Mouse (Mus musculus): ENCODE results near the gene 7530416G11Rik. TPM values are rescaled to one million over a fixed set of nuclear protein-coding genes. Genes with fewer than 3 reads are reported as not detected.

7530416G11Rik gene
- polyA plus RNA-seq, 1 experiment from 2014 or later, result not detected

GRCm38 (mm10) chr15:85458631-85459082, 44.4 kb downstream of the 7530416G11Rik start:
- DNase-seq (no peak), ATAC-seq (ENCODE audit: low read depth) (no peak)
- H3K4me1 ChIP-seq (replicated peaks), result no peaks in the 10 kb centered on the region
- H3K27ac ChIP-seq, result no peak overlapping the region
- no peak overlapping the region for H3K4me3 ChIP-seq (replicated peaks)
- H3K4me2 ChIP-seq, result no peak overlapping the region
- WGBS (ENCODE audit: insufficient replicate concordance), result 66% methylated on average over 4 of the region's 4 CpGs
- H3K36me3 ChIP-seq, result peaks cover 29% of the 10 kb centered on the region
- H3K9ac ChIP-seq, result no peak overlapping the region
- H3K9me3 ChIP-seq (replicated peaks), result no peaks in the 10 kb centered on the region
- no peaks in the 10 kb centered on the region for H3K27me3 ChIP-seq

- Histone ChIP-seq H3K4me1 (replicated peaks) (no peaks in the 10 kb centered on the region), H3K27me3 (no peaks in the 10 kb centered on the region), H3K36me3 (peaks cover 20% of the 10 kb centered on the region), H3K9me3 (replicated peaks) (no peaks in the 10 kb centered on the region), H3K4me2 (no peak overlapping the region), H3K9ac (no peak overlapping the region), H3K4me3 (replicated peaks) (no peak overlapping the region), H3K27ac (no peak overlapping the region)
- no peak for DNase-seq
- no peak for ATAC-seq (ENCODE audit: low read depth)
- 79% methylated on average over 8 of the region's 8 CpGs for WGBS (ENCODE audit: insufficient replicate concordance)
Observed at GRCm38 (mm10) chr15:85457838-85458237, 45.2 kb downstream of the 7530416G11Rik start.

DNA sequence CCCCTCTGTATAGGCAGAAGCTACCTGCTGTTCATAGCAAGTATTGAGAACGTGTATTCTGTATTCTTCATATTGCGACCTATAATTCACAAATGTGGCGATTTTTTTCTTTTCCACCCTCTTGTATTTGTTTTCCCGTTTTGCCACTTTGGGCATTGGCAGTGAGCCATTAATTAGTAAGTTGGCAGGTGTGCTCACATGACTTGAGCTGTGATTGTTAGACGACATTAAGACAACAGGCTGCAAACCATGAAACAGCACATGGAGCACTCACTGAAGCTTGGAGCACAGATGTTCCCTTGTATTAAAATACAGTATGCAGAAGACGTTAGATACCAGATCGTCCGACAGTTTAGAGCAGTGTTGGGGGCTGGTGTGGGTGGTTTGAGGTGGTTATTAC, 46.1 kb downstream of the 7530416G11Rik start:
- DNase-seq (no peak), ATAC-seq (ENCODE audit: low read depth) (no peak)
- peaks cover 15% of the 10 kb centered on the region; the same call in 1 of the 2 replicates for H3K36me3 ChIP-seq
- H3K9ac ChIP-seq, result no peak overlapping the region
- no peaks in the 10 kb centered on the region for H3K9me3 ChIP-seq (replicated peaks)
- H3K27ac ChIP-seq, result no peak overlapping the region
- no peaks in the 10 kb centered on the region for H3K4me1 ChIP-seq (replicated peaks)
- WGBS (ENCODE audit: insufficient replicate concordance), result 81% methylated on average over 8 of the region's 8 CpGs
- no peaks in the 10 kb centered on the region for H3K27me3 ChIP-seq
- no peak overlapping the region for H3K4me2 ChIP-seq
- no peak overlapping the region for H3K4me3 ChIP-seq (replicated peaks)

DNA sequence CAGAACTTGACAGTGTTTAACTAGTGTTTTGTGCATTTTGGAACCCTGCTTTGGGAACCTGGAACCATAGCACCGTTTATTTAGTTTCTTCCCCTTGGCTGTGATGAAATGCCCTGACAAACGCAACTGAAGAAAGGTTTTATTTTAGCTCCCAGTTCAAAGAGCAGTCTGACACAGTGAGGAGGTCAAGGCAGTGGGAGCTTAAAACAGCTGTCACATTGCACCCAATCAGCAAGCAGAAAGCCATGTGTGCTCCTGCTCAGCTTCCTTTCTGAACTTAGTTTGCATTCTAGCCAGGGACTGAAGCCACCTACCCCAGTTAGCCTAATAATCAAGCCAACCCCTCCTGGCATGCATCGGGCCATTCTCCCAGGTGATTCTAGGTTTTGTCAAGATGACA, 56.4 kb downstream of the 7530416G11Rik start:
- Histone ChIP-seq H3K9ac (no peak overlapping the region), H3K9me3 (replicated peaks) (no peaks in the 10 kb centered on the region), H3K27ac (no peak overlapping the region), H3K36me3 (peaks cover 7% of the 10 kb centered on the region), H3K27me3 (no peaks in the 10 kb centered on the region), H3K4me3 (replicated peaks) (no peak overlapping the region), H3K4me1 (replicated peaks) (no peaks in the 10 kb centered on the region), H3K4me2 (no peak overlapping the region)
- no peak for ATAC-seq (ENCODE audit: low read depth)
- 67% methylated on average over 3 of the region's 3 CpGs for WGBS (ENCODE audit: insufficient replicate concordance)
- no peak for DNase-seq

Other genes starting within 250 kb of the 7530416G11Rik start
- gene Atxn10, start 167.0 kb downstream of the 7530416G11Rik start, polyA plus RNA-seq (2015; fragmentation: Nextera tagmentation; extraction: Ambion mirVana), result 92.8 and 98.2 TPM in 2 replicates
- gene Wnt7b, start 79.2 kb upstream of the 7530416G11Rik start, polyA plus RNA-seq (2015; fragmentation: Nextera tagmentation; extraction: Ambion mirVana), result 0.12 and 0.35 TPM in 2 replicates
- gene Ppara, start 231.8 kb upstream of the 7530416G11Rik start, polyA plus RNA-seq (2015; fragmentation: Nextera tagmentation; extraction: Ambion mirVana), result 7.5 and 10.3 TPM in 2 replicates